Mouse (Mus musculus): ENCODE results near the gene Gm21974. TPM values are rescaled to one million over a fixed set of nuclear protein-coding genes. Genes with fewer than 3 reads are reported as not detected.

Gene Gm21974
- polyA plus RNA-seq, 1 experiment from 2014 or later: not detected

GRCm38 (mm10) chr7:127928596-127928995 is 33.3 kb upstream of the Gm21974 start:
- Histone ChIP-seq H3K27me3 (peaks cover 38% of the 10 kb centered on the region), H3K36me3 (replicated peaks) (peaks cover 34% of the 10 kb centered on the region), H3K4me1 (no peaks in the 10 kb centered on the region; the same call in 1 of the 2 replicates), H3K4me2 (no peak overlapping the region), H3K4me3 (replicated peaks) (no peak overlapping the region), H3K9ac (no peak overlapping the region), H3K27ac (no peak overlapping the region), H3K9me3 (no peaks in the 10 kb centered on the region)
- ATAC-seq (ENCODE audit: low FRiP score): no peak
- WGBS: 60% methylated on average over 5 of the region's 5 CpGs

- H3K4me2 ChIP-seq: no peak overlapping the region
- H3K27ac ChIP-seq: no peak overlapping the region
- ATAC-seq (ENCODE audit: low FRiP score): no peak
- no peak overlapping the region for H3K9ac ChIP-seq
- 87% methylated on average over 11 of the region's 11 CpGs for WGBS
- peaks cover 42% of the 10 kb centered on the region for H3K36me3 ChIP-seq (replicated peaks)
- no peaks in the 10 kb centered on the region; the same call in 1 of the 2 replicates for H3K4me1 ChIP-seq
- H3K4me3 ChIP-seq (replicated peaks): no peak overlapping the region
- H3K9me3 ChIP-seq: no peaks in the 10 kb centered on the region
- peaks cover 38% of the 10 kb centered on the region for H3K27me3 ChIP-seq
These were observed 32.5 kb upstream of the Gm21974 start for GRCm38 (mm10) chr7:127927726-127928125.

DNA sequence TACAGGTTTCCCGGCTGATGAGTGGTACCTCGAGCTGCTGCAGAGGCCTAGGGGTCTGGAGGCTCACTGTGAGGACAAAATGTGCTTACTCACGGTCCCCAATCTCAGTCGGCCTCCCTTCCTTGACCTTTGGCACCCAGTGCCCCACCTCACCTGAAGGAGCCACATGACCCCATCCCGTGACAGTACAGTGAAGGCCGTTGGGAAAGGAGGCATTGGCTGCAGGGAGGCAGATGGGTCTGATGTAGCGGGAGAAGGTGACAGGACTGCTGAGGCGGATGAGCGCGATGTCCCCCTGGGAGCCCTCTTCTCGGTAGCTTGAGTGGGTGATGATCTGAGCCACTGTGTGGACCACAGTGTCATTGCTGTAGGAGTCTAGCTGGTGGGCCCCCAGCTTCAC is 31.6 kb upstream of the Gm21974 start:
- ATAC-seq (ENCODE audit: low FRiP score): no peak
- Histone ChIP-seq H3K4me1 (no peaks in the 10 kb centered on the region; the same call in 1 of the 2 replicates), H3K9ac (no peak overlapping the region), H3K27ac (no peak overlapping the region), H3K36me3 (replicated peaks) (peaks cover 51% of the 10 kb centered on the region), H3K4me2 (no peak overlapping the region), H3K27me3 (peaks cover 38% of the 10 kb centered on the region), H3K4me3 (replicated peaks) (no peak overlapping the region), H3K9me3 (no peaks in the 10 kb centered on the region)
- WGBS: 90% methylated on average over 11 of the region's 11 CpGs

- Histone ChIP-seq H3K4me3 (replicated peaks) (no peak overlapping the region), H3K4me1 (no peaks in the 10 kb centered on the region; the same call in 1 of the 2 replicates), H3K27ac (no peak overlapping the region), H3K36me3 (replicated peaks) (peaks cover 55% of the 10 kb centered on the region), H3K9ac (no peak overlapping the region), H3K4me2 (no peak overlapping the region), H3K9me3 (no peaks in the 10 kb centered on the region), H3K27me3 (peaks cover 32% of the 10 kb centered on the region)
- no peak for ATAC-seq (ENCODE audit: low FRiP score)
- WGBS: 89% methylated on average over 8 of the region's 8 CpGs
These were observed 30.8 kb upstream of the Gm21974 start for GRCm38 (mm10) chr7:127926066-127926465.

DNA sequence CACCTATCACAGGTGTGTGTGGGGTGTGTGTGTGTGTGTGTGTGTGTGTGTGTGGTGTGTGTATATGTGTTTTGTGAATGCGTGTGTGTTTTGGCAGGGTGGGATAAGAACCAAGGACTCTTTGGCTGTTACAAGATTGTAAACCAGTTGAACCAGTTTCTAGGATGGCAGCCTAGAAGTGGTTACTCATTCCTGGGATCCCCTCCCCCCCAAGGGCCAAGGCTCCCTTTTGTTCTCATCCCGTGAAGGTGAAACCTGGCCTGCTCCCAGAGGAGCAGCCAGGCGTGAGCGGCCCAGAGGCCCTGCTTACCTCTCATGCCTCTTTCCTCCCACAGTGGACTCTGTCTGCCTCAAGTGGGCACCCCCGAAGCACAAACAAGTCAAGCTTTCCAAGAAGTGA is 30.0 kb upstream of the Gm21974 start:
- H3K4me3 ChIP-seq (replicated peaks): no peak overlapping the region
- peaks cover 63% of the 10 kb centered on the region for H3K36me3 ChIP-seq (replicated peaks)

GRCm38 (mm10) chr7:127923714-127924113 is 28.5 kb upstream of the Gm21974 start:
- Histone ChIP-seq H3K4me3 (replicated peaks) (no peak overlapping the region), H3K27me3 (peaks cover 12% of the 10 kb centered on the region), H3K27ac (no peak overlapping the region), H3K36me3 (replicated peaks) (peaks cover 68% of the 10 kb centered on the region), H3K4me2 (no peak overlapping the region), H3K9ac (no peak overlapping the region), H3K4me1 (no peaks in the 10 kb centered on the region), H3K9me3 (no peaks in the 10 kb centered on the region)
- ATAC-seq (ENCODE audit: low FRiP score): no peak
- WGBS: 90% methylated on average over 5 of the region's 5 CpGs

More for the DNA sequence above, 30.0 kb upstream of the Gm21974 start:
- no peak overlapping the region for H3K4me2 ChIP-seq
- no peak overlapping the region for H3K9ac ChIP-seq
- no peaks in the 10 kb centered on the region; the same call in 1 of the 2 replicates for H3K4me1 ChIP-seq
- no peaks in the 10 kb centered on the region for H3K9me3 ChIP-seq
- 67% methylated on average over 5 of the region's 5 CpGs for WGBS
- peaks cover 27% of the 10 kb centered on the region for H3K27me3 ChIP-seq
- no peak overlapping the region for H3K27ac ChIP-seq
- no peak for ATAC-seq (ENCODE audit: low FRiP score)

- Histone ChIP-seq H3K36me3 (replicated peaks) (peaks cover 74% of the 10 kb centered on the region), H3K9me3 (no peaks in the 10 kb centered on the region), H3K9ac (no peak overlapping the region), H3K27me3 (peaks cover 1% of the 10 kb centered on the region; the same call in 1 of the 2 replicates), H3K27ac (no peak overlapping the region), H3K4me2 (no peak overlapping the region), H3K4me3 (replicated peaks) (no peak overlapping the region), H3K4me1 (no peaks in the 10 kb centered on the region)
- 81% methylated on average over 6 of the region's 6 CpGs for WGBS
- no peak for ATAC-seq (ENCODE audit: low FRiP score)
These were observed 27.4 kb upstream of the Gm21974 start for GRCm38 (mm10) chr7:127922451-127923275.

DNA sequence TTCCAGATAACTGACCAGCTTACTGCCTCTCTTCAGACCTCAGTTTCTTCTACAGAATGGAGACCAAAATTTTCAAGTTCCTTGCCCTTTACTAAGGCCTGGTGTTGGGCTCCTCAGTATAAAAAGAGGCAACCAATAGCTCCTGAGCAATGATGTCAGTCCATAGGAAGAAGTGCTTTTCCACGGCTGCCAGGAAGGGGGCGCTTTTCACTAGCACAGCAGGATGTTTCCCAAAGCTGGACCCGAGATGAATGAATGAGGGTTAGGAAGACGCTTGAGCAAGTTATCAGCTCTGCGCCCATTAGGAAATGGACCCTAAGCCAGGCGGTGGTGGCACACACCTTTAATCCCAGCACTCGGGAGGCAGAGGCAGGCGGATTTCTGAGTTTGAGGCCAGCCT is 26.3 kb upstream of the Gm21974 start:
- ATAC-seq (ENCODE audit: low FRiP score): no peak
- no peaks in the 10 kb centered on the region for H3K4me1 ChIP-seq
- no peaks in the 10 kb centered on the region for H3K27me3 ChIP-seq
- no peak overlapping the region for H3K4me2 ChIP-seq
- no peaks in the 10 kb centered on the region for H3K9me3 ChIP-seq
- H3K9ac ChIP-seq: no peak overlapping the region
- 68% methylated on average over 8 of the region's 8 CpGs for WGBS
- peaks cover 77% of the 10 kb centered on the region for H3K36me3 ChIP-seq (replicated peaks)
- no peak overlapping the region for H3K27ac ChIP-seq
- H3K4me3 ChIP-seq (replicated peaks): no peak overlapping the region

GRCm38 (mm10) chr7:127919290-127919689 is 24.0 kb upstream of the Gm21974 start:
- H3K4me3 ChIP-seq (replicated peaks): no peak overlapping the region
- no peak for ATAC-seq (ENCODE audit: low FRiP score)
- H3K4me2 ChIP-seq: no peak overlapping the region
- H3K27me3 ChIP-seq: no peaks in the 10 kb centered on the region
- WGBS: 84% methylated on average over 7 of the region's 7 CpGs
- peaks cover 70% of the 10 kb centered on the region for H3K36me3 ChIP-seq (replicated peaks)
- H3K4me1 ChIP-seq: no peaks in the 10 kb centered on the region
- no peak overlapping the region for H3K9ac ChIP-seq
- no peak overlapping the region for H3K27ac ChIP-seq
- H3K9me3 ChIP-seq: no peaks in the 10 kb centered on the region

- Histone ChIP-seq H3K27me3 (no peaks in the 10 kb centered on the region), H3K4me1 (peaks cover 1% of the 10 kb centered on the region), H3K4me2 (no peak overlapping the region), H3K36me3 (replicated peaks) (peaks cover 61% of the 10 kb centered on the region), H3K9me3 (no peaks in the 10 kb centered on the region), H3K9ac (no peak overlapping the region), H3K27ac (no peak overlapping the region), H3K4me3 (replicated peaks) (no peak overlapping the region)
- no peak for ATAC-seq (ENCODE audit: low FRiP score)
- 62% methylated on average over 3 of the region's 3 CpGs for WGBS
These were observed 22.9 kb upstream of the Gm21974 start for GRCm38 (mm10) chr7:127918203-127918602.

DNA sequence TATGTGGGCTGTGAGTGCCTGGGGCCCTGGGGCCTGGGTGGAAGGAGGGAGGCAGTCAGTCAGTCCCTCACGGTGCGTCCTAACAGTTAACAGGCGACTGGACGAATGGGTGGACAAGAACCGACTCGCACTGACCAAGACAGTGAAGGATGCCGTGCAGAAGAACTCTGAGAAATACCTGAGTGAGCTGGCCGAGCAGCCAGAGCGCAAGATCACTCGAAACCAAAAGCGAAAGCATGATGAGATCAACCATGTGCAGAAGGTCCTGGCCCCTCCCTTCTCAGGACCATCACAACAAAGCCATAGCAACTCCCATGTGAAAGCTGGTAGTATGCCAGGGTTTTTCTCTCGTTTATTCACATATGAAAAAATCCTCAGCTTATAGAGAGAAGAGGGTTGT is 20.0 kb upstream of the Gm21974 start:
- H3K9me3 ChIP-seq: no peaks in the 10 kb centered on the region
- H3K36me3 ChIP-seq (replicated peaks): peaks cover 36% of the 10 kb centered on the region
- 93% methylated on average over 12 of the region's 12 CpGs for WGBS
- no peak for ATAC-seq (ENCODE audit: low FRiP score)
- H3K4me3 ChIP-seq (replicated peaks): no peak overlapping the region
- no peak overlapping the region for H3K9ac ChIP-seq
- H3K4me2 ChIP-seq: no peak overlapping the region
- no peak overlapping the region for H3K27ac ChIP-seq
- H3K27me3 ChIP-seq: no peaks in the 10 kb centered on the region
- peaks cover 6% of the 10 kb centered on the region for H3K4me1 ChIP-seq

DNA sequence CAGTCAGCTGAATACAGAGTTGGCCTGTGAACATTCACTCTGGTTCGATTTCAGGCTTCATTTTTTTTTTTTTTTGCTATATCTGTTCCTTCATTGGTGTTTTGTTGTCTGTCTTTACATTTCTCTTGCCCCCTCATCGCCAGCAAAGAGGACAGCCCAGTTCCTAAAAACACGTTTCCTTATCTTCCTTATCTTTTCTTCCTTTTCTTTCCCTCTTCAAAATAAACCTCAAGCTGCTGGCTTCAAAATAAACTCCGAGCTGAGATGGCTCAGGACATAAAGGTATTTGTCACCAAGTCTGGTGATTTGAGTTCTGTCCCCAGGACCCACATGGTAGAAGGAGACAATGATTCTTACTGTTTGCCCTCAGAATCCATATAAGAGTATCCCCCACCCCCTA is 17.7 kb upstream of the Gm21974 start:
- H3K4me3 ChIP-seq (replicated peaks): peak overlapping the region; percentile 89
- H3K4me2 ChIP-seq: peak overlapping the region; percentile 73
- peaks cover 6% of the 10 kb centered on the region for H3K4me1 ChIP-seq
- H3K9ac ChIP-seq: peak overlapping the region; percentile 73
- no peak for ATAC-seq (ENCODE audit: low FRiP score)
- H3K27ac ChIP-seq: no peak overlapping the region
- peaks cover 46% of the 10 kb centered on the region for H3K36me3 ChIP-seq (replicated peaks)
- H3K27me3 ChIP-seq: no peaks in the 10 kb centered on the region
- WGBS: 44% methylated on average over 4 of the region's 4 CpGs
- no peaks in the 10 kb centered on the region for H3K9me3 ChIP-seq
